ENCODE assay signal across 8 mouse cellular contexts in genomic region chr8:124792708-124793107, GRCm38 (mm10). TPM values are rescaled to one million over a fixed set of nuclear protein-coding genes. Genes with fewer than 3 reads are reported as not detected.
DNase-seq lines count a peak whose midpoint lies in the region; ATAC-seq and TF ChIP-seq lines count a peak whose summit lies in the region.

Gene Trim67 (plus strand): TSS chr8:124793092.

- peaks cover 13% of the 10 kb centered on the region for H3K4me1 ChIP-seq in bone marrow macrophage, adult 2 months (ENCODE audit: control insufficient read depth, insufficient read depth, low read length)
- peaks cover 35% of the 10 kb centered on the region for H3K4me1 ChIP-seq in embryonic facial prominence, embryonic 15.5 days
- peaks cover 28% of the 10 kb centered on the region for H3K4me1 ChIP-seq in intestine, embryonic 15.5 days (replicated peaks)
- H3K4me1 ChIP-seq in limb, embryonic 15.5 days: peaks cover 31% of the 10 kb centered on the region
- H3K4me1 ChIP-seq in olfactory bulb, adult 2 months (ENCODE audit: control insufficient read depth, insufficient read depth, low read length): peaks cover 32% of the 10 kb centered on the region

- DNase-seq in gastrocnemius, postnatal 14 days: peak; percentile 33
- DNase-seq in gastrocnemius, postnatal 25 days: no peak
- DNase-seq in T-cell, adult 2 months (ENCODE audit: low spot score): no peak

- peaks cover 81% of the 10 kb centered on the region for H3K27me3 ChIP-seq in embryonic facial prominence, embryonic 15.5 days
- H3K27me3 ChIP-seq in intestine, embryonic 15.5 days (replicated peaks): peaks cover 64% of the 10 kb centered on the region
- peaks cover 86% of the 10 kb centered on the region for H3K27me3 ChIP-seq in limb, embryonic 15.5 days

- TF ChIP-seq CTCF in bone marrow macrophage, adult 2 months (IDR thresholded peaks at IDR 0.05; ENCODE audit: low read depth, low read length): no peak
- TF ChIP-seq CTCF in olfactory bulb, adult 2 months (IDR thresholded peaks at IDR 0.05; ENCODE audit: insufficient read depth, low read depth, low read length): no peak

- under 1% methylated on average over 39 of the region's 39 CpGs for WGBS in embryonic facial prominence, embryonic 15.5 days
- under 1% methylated on average over 38 of the region's 39 CpGs for WGBS in intestine, embryonic 15.5 days
- under 1% methylated on average over 31 of the region's 39 CpGs for WGBS in limb, embryonic 15.5 days
- WGBS in olfactory bulb, adult 2 months: 1% methylated on average over 39 of the region's 39 CpGs

- intact Hi-C loops in gastrocnemius, postnatal 14 days (cut with DNase I; ENCODE audit: low total_unique reads): no loop called here

- TF ChIP-seq POLR2A in bone marrow macrophage, adult 2 months (IDR thresholded peaks at IDR 0.05; ENCODE audit: borderline replicate concordance, low read depth, low read length): no peak
- TF ChIP-seq POLR2A in olfactory bulb, adult 2 months (IDR thresholded peaks at IDR 0.05; ENCODE audit: insufficient read depth, low read depth, low read length): 0 out of 2 replicates have a peak, but pooled peaks have one; percentile 21

- peak within 1 kb of the TSS; percentile 51 for H3K4me3 ChIP-seq in bone marrow macrophage, adult 2 months (ENCODE audit: insufficient read depth, low read length)
- H3K4me3 ChIP-seq in embryonic facial prominence, embryonic 15.5 days (replicated peaks): peak within 1 kb of the TSS; percentile 57
- H3K4me3 ChIP-seq in intestine, embryonic 15.5 days (replicated peaks): peak within 1 kb of the TSS; percentile 57
- peak within 1 kb of the TSS; percentile 54 for H3K4me3 ChIP-seq in limb, embryonic 15.5 days
- H3K4me3 ChIP-seq in olfactory bulb, adult 2 months (ENCODE audit: insufficient read depth, low read depth, low read length): peak within 1 kb of the TSS; percentile 54

- no peak within 1 kb of the TSS for H3K9ac ChIP-seq in embryonic facial prominence, embryonic 15.5 days
- peak within 1 kb of the TSS; percentile 24; the same call in 1 of the 2 replicates for H3K9ac ChIP-seq in intestine, embryonic 15.5 days
- no peak within 1 kb of the TSS for H3K9ac ChIP-seq in limb, embryonic 15.5 days

- no peaks in the 10 kb centered on the region for H3K36me3 ChIP-seq in embryonic facial prominence, embryonic 15.5 days
- no peaks in the 10 kb centered on the region for H3K36me3 ChIP-seq in intestine, embryonic 15.5 days
- no peaks in the 10 kb centered on the region for H3K36me3 ChIP-seq in limb, embryonic 15.5 days

- H3K27ac ChIP-seq in bone marrow macrophage, adult 2 months (ENCODE audit: insufficient read depth, low read depth, low read length): no peak within 1 kb of the TSS
- H3K27ac ChIP-seq in embryonic facial prominence, embryonic 15.5 days (replicated peaks): peak within 1 kb of the TSS; percentile 71
- H3K27ac ChIP-seq in intestine, embryonic 15.5 days: peak within 1 kb of the TSS; percentile 48; the same call in 1 of the 2 replicates
- no peak within 1 kb of the TSS for H3K27ac ChIP-seq in limb, embryonic 15.5 days
- H3K27ac ChIP-seq in olfactory bulb, adult 2 months (ENCODE audit: insufficient read depth, low read depth, low read length): peak within 1 kb of the TSS; percentile 86

- no peaks in the 10 kb centered on the region for H3K9me3 ChIP-seq in embryonic facial prominence, embryonic 15.5 days (replicated peaks)
- no peaks in the 10 kb centered on the region for H3K9me3 ChIP-seq in intestine, embryonic 15.5 days
- no peaks in the 10 kb centered on the region for H3K9me3 ChIP-seq in limb, embryonic 15.5 days

- peak; percentile 86 for ATAC-seq in embryonic facial prominence, embryonic 15.5 days (ENCODE audit: insufficient number of reproducible peaks, low FRiP score, low TSS enrichment, low read depth)
- ATAC-seq in intestine, embryonic 15.5 days: peak; percentile 82
- peak; percentile 67; the same call in 1 of the 2 replicates for ATAC-seq in limb, embryonic 15.5 days (ENCODE audit: insufficient number of reproducible peaks, low FRiP score, low TSS enrichment, low read depth)

- peak within 1 kb of the TSS; percentile 100 for H3K4me2 ChIP-seq in embryonic facial prominence, embryonic 15.5 days (replicated peaks)
- H3K4me2 ChIP-seq in intestine, embryonic 15.5 days (replicated peaks): peak within 1 kb of the TSS; percentile 100
- peak within 1 kb of the TSS; percentile 99 for H3K4me2 ChIP-seq in limb, embryonic 15.5 days

RNA-seq across cellular contexts. Expression of gene Trim67, which starts in this region (rescaled TPM):
- total RNA-seq in gastrocnemius, postnatal 14 days (2021): under 1 TPM; 0.07 to 0.18 TPM
- total RNA-seq in gastrocnemius, postnatal 25 days (2021): under 1 TPM; 0.13 to 0.21 TPM
- polyA plus RNA-seq in bone marrow macrophage, adult 2 months (2012; ENCODE audit: insufficient read depth, insufficient read length, missing spikeins): 0.09 TPM in 1 of 2 replicates, not detected in the other
- 0.13 and 0.17 TPM in 2 replicates for polyA plus RNA-seq in embryonic facial prominence, embryonic 15.5 days (2015; fragmentation: Nextera tagmentation; extraction: Ambion mirVana)
- 0.57 and 0.64 TPM in 2 replicates for polyA plus RNA-seq in intestine, embryonic 15.5 days (2015; fragmentation: Nextera tagmentation; extraction: Ambion mirVana)
- 0.06 and 0.14 TPM in 2 replicates for polyA plus RNA-seq in limb, embryonic 15.5 days (2015; fragmentation: Nextera tagmentation; extraction: Ambion mirVana)
- not detected in 2 replicates for polyA plus RNA-seq in olfactory bulb, adult 2 months (2012; ENCODE audit: insufficient read depth, insufficient read length, low replicate concordance, missing spikeins)

Comparison
In these comparisons a context has a peak if more than half of its experiments do, and no peak if none do; other contexts are left out.
1. Peak in DNase-seq in gastrocnemius, postnatal 14 days; RNA of the gene not detected or under 1 TPM.
2. Peak in ATAC-seq, H3K4me3 ChIP-seq, H3K27ac ChIP-seq and H3K4me2 ChIP-seq in embryonic facial prominence, embryonic 15.5 days; RNA of the gene not detected or under 1 TPM.
3. Peak in ATAC-seq, H3K4me3 ChIP-seq, H3K27ac ChIP-seq, H3K9ac ChIP-seq and H3K4me2 ChIP-seq in intestine, embryonic 15.5 days; RNA of the gene not detected or under 1 TPM.
4. Peak in ATAC-seq, H3K4me3 ChIP-seq and H3K4me2 ChIP-seq in limb, embryonic 15.5 days; RNA of the gene not detected or under 1 TPM.